Mouse (Mus musculus) kidney, adult 2 months (tissue): ENCODE measurements around the gene Ubr1. TPM values are rescaled to one million over a fixed set of nuclear protein-coding genes. Genes with fewer than 3 reads are reported as not detected.
A peak's percentile ranks its signal among the peaks of the same experiment; 100 is the strongest.

Experiments used
- DNase-seq: peaks from one replicate; pipeline ENCODE4 v3.0.0; 2021
- H3K27ac ChIP-seq: fragments of 200-500 bp; 2 replicates; pipeline ENCODE4 v1.5.1; 2012; ENCODE audit warnings: low read depth, low read length, control low read depth, inconsistent platforms; ENCODE audit not compliant: insufficient read depth
- H3K27me3 ChIP-seq: fragments of 200-500 bp; replicated peaks from 2 replicates; pipeline ENCODE4 v1.6.1; 2012; ENCODE audit warnings: mild to moderate bottlenecking, moderate library complexity, low read length, inconsistent platforms; ENCODE audit not compliant: control insufficient read depth, insufficient read depth
- H3K36me3 ChIP-seq: fragments of 200-500 bp; 2 replicates; pipeline ENCODE4 v1.6.1; 2012; ENCODE audit warnings: mild to moderate bottlenecking, moderate library complexity, low read length, inconsistent platforms; ENCODE audit not compliant: control insufficient read depth, insufficient read depth
- H3K4me1 ChIP-seq: fragments of 200-500 bp; 2 replicates; pipeline ENCODE4 v1.6.1; 2011; ENCODE audit warnings: low read length; ENCODE audit not compliant: control insufficient read depth, insufficient read depth
- H3K4me3 ChIP-seq: fragments of 200-500 bp; 2 replicates; pipeline ENCODE4 v1.5.1; 2011; ENCODE audit warnings: mild to moderate bottlenecking, low read depth, low read length, control low read depth; ENCODE audit not compliant: insufficient read depth
- CTCF ChIP-seq: fragments of 200-500 bp; conservative IDR thresholded peaks from 2 replicates; pipeline ENCODE4 v1.5.1; 2011; ENCODE audit warnings: low read depth, mild to moderate bottlenecking, control low read depth, low read length, moderate library complexity, mixed read lengths; ENCODE audit not compliant: insufficient read depth, insufficient read length
- POLR2A ChIP-seq: fragments of 200-500 bp; IDR thresholded peaks from one replicate; pipeline ENCODE4 v1.6.1; 2011; ENCODE audit warnings: low read depth, low read length, control low read depth
- WGBS: fragments of 180-500 bp; shearing (Covaris S2); methylation state at CpG from one replicate; pipeline ENCODE4 v1.1.7; 2018; 5-methylcytosine and 5-hydroxymethylcytosine counted together
- polyA plus RNA-seq: library from polyadenylated mRNA; depleted of rRNA; stranded (reverse); fragments of >200 nt; gene quantifications from 2 replicates; pipeline ENCODE4 v1.2.3, GENCODE M21; 2012

Ubr1 gene
- polyA plus RNA-seq, 1 experiment = 22.0 TPM

GRCm38 (mm10) chr2:120960261-120960660 is 10.3 kb downstream of the Ubr1 start:
- no peak for DNase-seq
- H3K27me3 ChIP-seq = no peaks in the 10 kb centered on the region
- WGBS = 93% methylated on average over 1 of the region's 1 CpGs
- H3K36me3 ChIP-seq = peaks cover 5% of the 10 kb centered on the region
- TF ChIP-seq CTCF (no peak), POLR2A (no peak)
- H3K27ac ChIP-seq = no peak overlapping the region
- no peak overlapping the region for H3K4me3 ChIP-seq
- H3K4me1 ChIP-seq = no peaks in the 10 kb centered on the region

DNA sequence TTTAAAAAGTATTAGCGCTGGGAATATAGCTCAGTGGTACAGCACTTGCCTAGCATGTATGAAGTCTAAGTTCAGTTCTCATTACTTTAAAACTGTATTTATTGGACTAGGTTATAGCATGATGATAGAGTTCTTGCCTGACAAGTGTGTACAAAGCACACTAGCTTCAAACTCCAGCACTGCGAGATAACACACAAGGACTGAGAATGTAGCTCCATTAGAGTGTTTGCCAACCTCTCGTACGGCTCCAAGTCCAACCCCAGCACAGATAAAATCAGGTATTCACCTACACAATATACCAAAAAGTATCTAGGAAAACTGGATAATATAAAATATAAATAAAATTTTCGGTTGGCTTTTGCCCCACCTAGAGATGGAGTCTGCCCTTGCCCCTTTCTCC is 10.7 kb downstream of the Ubr1 start:
- TF ChIP-seq POLR2A = no peak
- no peak for TF ChIP-seq CTCF
- 95% methylated on average over 5 of the region's 5 CpGs for WGBS
- no peaks in the 10 kb centered on the region for H3K27me3 ChIP-seq
- H3K36me3 ChIP-seq = peaks cover 5% of the 10 kb centered on the region
- H3K27ac ChIP-seq = no peak overlapping the region
- H3K4me1 ChIP-seq = no peaks in the 10 kb centered on the region
- no peak overlapping the region for H3K4me3 ChIP-seq
- DNase-seq = no peak

DNA sequence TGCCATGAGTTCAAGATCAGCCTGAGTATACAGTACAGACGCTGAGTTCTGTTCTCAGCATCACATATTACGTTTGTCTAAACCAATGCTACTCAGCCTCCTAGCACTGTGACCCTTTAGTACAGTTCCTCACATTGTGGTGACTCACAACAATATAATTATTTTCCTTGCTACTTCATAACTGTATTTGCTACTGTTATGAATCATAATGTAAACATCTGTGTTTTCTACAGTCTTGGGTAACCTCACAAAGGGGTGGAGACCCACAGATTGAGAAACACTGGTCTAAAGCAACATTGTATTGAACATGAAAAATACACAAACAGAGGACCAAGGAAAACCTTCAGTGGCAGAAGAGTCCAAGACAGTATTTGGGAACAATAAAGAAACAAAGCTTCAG is 11.2 kb downstream of the Ubr1 start:
- Histone ChIP-seq H3K36me3 (peaks cover 5% of the 10 kb centered on the region), H3K27ac (no peak overlapping the region), H3K4me3 (no peak overlapping the region), H3K4me1 (no peaks in the 10 kb centered on the region), H3K27me3 (no peaks in the 10 kb centered on the region)
- no peak for DNase-seq
- no peak for TF ChIP-seq POLR2A
- TF ChIP-seq CTCF = no peak
- 89% methylated on average over 2 of the region's 2 CpGs for WGBS

DNA sequence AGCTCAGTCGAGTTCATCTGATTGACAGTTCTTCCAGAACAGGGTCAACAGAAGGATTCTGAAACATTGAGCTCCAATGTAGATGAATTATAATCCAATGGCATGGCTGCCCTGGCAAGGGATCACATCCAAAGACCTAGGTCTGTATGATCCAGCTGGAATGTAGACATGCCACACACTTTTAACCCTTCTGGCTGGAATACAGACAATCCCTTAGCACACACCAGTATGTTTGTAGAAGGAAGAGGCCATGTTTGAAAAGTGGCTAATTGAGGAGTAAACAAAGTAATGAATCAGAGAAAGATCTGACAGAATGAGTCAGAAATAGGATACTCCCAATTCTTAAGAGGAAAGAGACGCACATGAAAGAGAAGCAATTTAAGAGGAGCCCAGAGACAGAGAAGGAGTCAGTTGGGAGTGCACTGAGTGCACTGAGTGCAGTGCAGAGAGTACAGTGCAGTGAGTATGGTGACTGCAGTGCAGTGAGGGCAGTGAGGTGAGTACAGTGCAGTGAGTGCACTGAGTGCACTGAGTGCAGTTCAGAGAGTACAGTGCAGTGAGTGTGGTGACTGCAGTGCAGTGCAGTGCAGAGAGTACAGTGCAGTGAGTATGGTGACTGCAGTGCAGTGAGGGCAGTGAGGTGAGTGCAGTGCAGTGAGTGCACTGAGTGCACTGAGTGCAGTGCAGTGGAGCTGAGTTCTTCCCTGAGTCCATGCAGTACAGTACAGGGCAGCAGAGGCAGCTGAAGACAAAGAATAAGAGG is 18.2 kb downstream of the Ubr1 start:
- no peaks in the 10 kb centered on the region for H3K27me3 ChIP-seq
- H3K4me3 ChIP-seq = no peak overlapping the region
- H3K36me3 ChIP-seq = peaks cover 4% of the 10 kb centered on the region
- TF ChIP-seq POLR2A (no peak), CTCF (no peak)
- no peaks in the 10 kb centered on the region for H3K4me1 ChIP-seq
- no peak overlapping the region for H3K27ac ChIP-seq
- DNase-seq = no peak
- WGBS = 65% methylated on average over 2 of the region's 2 CpGs

DNA sequence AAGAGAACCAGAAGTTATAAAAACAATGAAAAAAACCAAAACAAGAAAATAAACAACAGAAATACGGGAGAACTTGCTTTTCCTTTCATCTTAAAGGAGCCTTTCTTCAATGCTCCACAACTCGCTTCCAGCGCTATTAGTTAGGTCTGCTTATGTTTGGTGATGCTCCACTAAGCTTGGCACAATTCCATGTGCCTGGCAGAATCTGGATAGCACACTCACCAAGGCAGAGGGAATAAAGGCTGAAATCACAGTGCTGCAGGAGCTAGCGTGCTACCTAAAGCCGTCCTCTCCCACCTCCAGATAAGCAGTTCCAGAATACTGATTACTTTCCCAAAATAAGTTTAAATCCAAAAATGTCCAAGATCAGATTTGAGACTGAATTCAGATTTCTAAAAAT is 19.3 kb downstream of the Ubr1 start:
- peak; percentile 71 for DNase-seq
- H3K27me3 ChIP-seq = no peaks in the 10 kb centered on the region
- 37% methylated on average over 5 of the region's 5 CpGs for WGBS
- TF ChIP-seq CTCF = no peak
- no peak for TF ChIP-seq POLR2A
- no peak overlapping the region for H3K27ac ChIP-seq
- H3K4me1 ChIP-seq = no peaks in the 10 kb centered on the region
- H3K36me3 ChIP-seq = peaks cover 4% of the 10 kb centered on the region
- H3K4me3 ChIP-seq = no peak overlapping the region

- H3K27ac ChIP-seq = no peak overlapping the region
- H3K36me3 ChIP-seq = peaks cover 5% of the 10 kb centered on the region
- TF ChIP-seq CTCF = no peak
- TF ChIP-seq POLR2A = no peak
- H3K4me1 ChIP-seq = no peaks in the 10 kb centered on the region
- 95% methylated on average over 3 of the region's 3 CpGs for WGBS
- H3K4me3 ChIP-seq = no peak overlapping the region
- DNase-seq = no peak
- no peaks in the 10 kb centered on the region for H3K27me3 ChIP-seq
These were observed 37.5 kb downstream of the Ubr1 start for GRCm38 (mm10) chr2:120933038-120933437.

GRCm38 (mm10) chr2:120909556-120909955 is 61.0 kb downstream of the Ubr1 start:
- 46% methylated on average over 4 of the region's 4 CpGs for WGBS
- no peaks in the 10 kb centered on the region for H3K4me1 ChIP-seq
- H3K27me3 ChIP-seq = no peaks in the 10 kb centered on the region
- no peak overlapping the region for H3K4me3 ChIP-seq
- H3K27ac ChIP-seq = no peak overlapping the region; the same call in 1 of the 2 replicates
- TF ChIP-seq CTCF (no peak), POLR2A (no peak)
- peaks cover 1% of the 10 kb centered on the region; the same call in 1 of the 2 replicates for H3K36me3 ChIP-seq
- DNase-seq = peak; percentile 43

DNA sequence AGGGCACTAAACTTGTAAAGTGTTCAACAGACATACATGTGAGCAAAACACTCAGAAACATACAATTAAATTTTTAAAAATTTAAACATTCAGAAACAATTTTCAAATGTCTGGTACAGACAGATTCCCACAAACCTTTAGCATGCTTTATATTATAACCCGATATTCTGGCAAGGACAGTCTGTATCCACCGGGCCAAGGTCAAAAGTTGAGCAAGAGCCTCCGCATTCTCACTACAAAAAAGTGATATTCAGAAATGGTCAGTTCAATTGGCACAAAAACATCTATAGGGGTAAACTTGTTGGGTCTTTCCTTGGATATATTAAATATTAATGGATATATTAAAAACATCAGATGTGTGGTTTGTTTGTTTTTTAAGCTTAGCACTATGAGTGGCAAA is 74.2 kb downstream of the Ubr1 start:
- Histone ChIP-seq H3K36me3 (peaks cover 11% of the 10 kb centered on the region), H3K4me3 (no peak overlapping the region), H3K4me1 (no peaks in the 10 kb centered on the region), H3K27ac (no peak overlapping the region), H3K27me3 (no peaks in the 10 kb centered on the region)
- TF ChIP-seq POLR2A (no peak), CTCF (no peak)
- DNase-seq = no peak
- WGBS = 97% methylated on average over 3 of the region's 3 CpGs
